Mouse (Mus musculus) thymus, postnatal 25 days (tissue): ENCODE results near the gene Phldb2.

Source experiments
- DNase-seq: peaks from one replicate; pipeline ENCODE4 v3.0.0; 2022

Gene Phldb2

GRCm38 (mm10) chr16:45837541-45838342 is 115.7 kb downstream of the Phldb2 start:
- no peak for DNase-seq

- no peak for DNase-seq
These were observed 120.7 kb downstream of the Phldb2 start for GRCm38 (mm10) chr16:45832747-45833108.

GRCm38 (mm10) chr16:45832061-45832746 is 121.2 kb downstream of the Phldb2 start:
- DNase-seq, result no peak

- no peak for DNase-seq
These were observed 122.1 kb downstream of the Phldb2 start for GRCm38 (mm10) chr16:45831094-45831872.

GRCm38 (mm10) chr16:45830096-45830866 is 123.1 kb downstream of the Phldb2 start:
- DNase-seq, result no peak

GRCm38 (mm10) chr16:45825309-45825708 is 128.1 kb downstream of the Phldb2 start:
- no peak for DNase-seq

- no peak for DNase-seq
These were observed 129.4 kb downstream of the Phldb2 start for GRCm38 (mm10) chr16:45824025-45824424.

GRCm38 (mm10) chr16:45819911-45820310 is 133.5 kb downstream of the Phldb2 start:
- no peak for DNase-seq

- DNase-seq, result no peak
These were observed 135.6 kb downstream of the Phldb2 start for GRCm38 (mm10) chr16:45817795-45818194.

- no peak for DNase-seq
These were observed 136.7 kb downstream of the Phldb2 start for GRCm38 (mm10) chr16:45816670-45817069.

- DNase-seq, result no peak
These were observed 138.8 kb downstream of the Phldb2 start for GRCm38 (mm10) chr16:45814611-45815010.

- no peak for DNase-seq
These were observed 141.6 kb downstream of the Phldb2 start for GRCm38 (mm10) chr16:45811788-45812187.

GRCm38 (mm10) chr16:45810829-45811326 is 142.5 kb downstream of the Phldb2 start:
- DNase-seq, result no peak

- DNase-seq, result peak; percentile 37
These were observed 143.2 kb downstream of the Phldb2 start for GRCm38 (mm10) chr16:45810155-45810554.

GRCm38 (mm10) chr16:45804708-45805107 is 148.7 kb downstream of the Phldb2 start:
- no peak for DNase-seq

- DNase-seq, result no peak
These were observed 153.0 kb downstream of the Phldb2 start for GRCm38 (mm10) chr16:45800406-45800805.

- DNase-seq, result no peak
These were observed 154.2 kb downstream of the Phldb2 start for GRCm38 (mm10) chr16:45799150-45799549.

- DNase-seq, result no peak
These were observed 154.8 kb downstream of the Phldb2 start for GRCm38 (mm10) chr16:45798591-45798990.

GRCm38 (mm10) chr16:45796815-45797214 is 156.6 kb downstream of the Phldb2 start:
- DNase-seq, result no peak

GRCm38 (mm10) chr16:45795188-45795693 is 158.2 kb downstream of the Phldb2 start:
- DNase-seq, result no peak

GRCm38 (mm10) chr16:45792781-45793180 is 160.6 kb downstream of the Phldb2 start:
- DNase-seq, result no peak

- DNase-seq, result no peak
These were observed 162.1 kb downstream of the Phldb2 start for GRCm38 (mm10) chr16:45791286-45791685.
